Mouse (Mus musculus) spleen, adult 2 months (tissue): Measurements from ENCODE around the gene Hist1h3f.
A peak's percentile ranks its signal among the peaks of the same experiment; 100 is the strongest.
"Not testable (repeated sequence)": the region's sequence is repeated elsewhere in the genome, so short reads cannot be mapped to it uniquely, and the experiment has no call there.

Experiments used
- CTCF ChIP-seq: fragments of 200-500 bp; IDR thresholded peaks from 2 replicates; pipeline ENCODE4 v1.5.1; 2011; ENCODE audit warnings: mild to moderate bottlenecking, inconsistent platforms; ENCODE audit not compliant: insufficient read depth, insufficient read length, insufficient replicate concordance; ENCODE audit errors: extremely low read depth
- POLR2A ChIP-seq: fragments of 200-500 bp; IDR thresholded peaks from 2 replicates; pipeline ENCODE4 v1.6.1; 2011; ENCODE audit warnings: low read depth, low read length, inconsistent platforms

DNA sequence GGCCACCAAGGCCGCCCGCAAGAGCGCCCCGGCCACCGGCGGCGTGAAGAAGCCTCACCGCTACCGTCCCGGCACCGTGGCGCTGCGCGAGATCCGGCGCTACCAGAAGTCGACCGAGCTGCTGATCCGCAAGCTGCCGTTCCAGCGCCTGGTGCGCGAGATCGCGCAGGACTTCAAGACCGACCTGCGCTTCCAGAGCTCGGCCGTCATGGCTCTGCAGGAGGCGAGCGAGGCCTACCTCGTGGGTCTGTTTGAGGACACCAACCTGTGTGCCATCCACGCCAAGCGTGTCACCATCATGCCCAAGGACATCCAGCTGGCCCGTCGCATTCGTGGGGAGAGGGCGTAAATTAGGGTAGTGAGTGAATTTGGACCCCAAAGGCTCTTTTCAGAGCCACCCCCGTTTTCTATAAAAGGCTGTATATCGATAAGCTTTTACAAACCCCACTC is 32.0 kb downstream of the Hist1h3f start:
- not testable (repeated sequence) for TF ChIP-seq CTCF
- peak; percentile 10; the same call in 1 of the 2 replicates for TF ChIP-seq POLR2A
